Mouse (Mus musculus) liver, embryonic 14.5 days (tissue): ENCODE results near the gene Sipa1l3.

Experiments
- CTCF ChIP-seq: IDR thresholded peaks from 2 replicates; pipeline ENCODE4 v1.5.1; 2016; ENCODE audit warnings: antibody characterized with exemption, low read depth, control low read depth
- EP300 ChIP-seq: IDR thresholded peaks from 2 replicates; pipeline ENCODE4 v1.6.1; 2016; ENCODE audit warnings: antibody characterized with exemption, low read depth

GRCm38 (mm10) chr7:29367166-29368003 lies 151.1 kb downstream of the Sipa1l3 start:
- no peak for TF ChIP-seq EP300
- TF ChIP-seq CTCF, result no peak
